Mouse (Mus musculus) kidney, embryonic 15.5 days (tissue): ENCODE measurements around the gene Inpp5d. TPM values are rescaled to one million over a fixed set of nuclear protein-coding genes. Genes with fewer than 3 reads are reported as not detected.

Source experiments
- ATAC-seq: fragments of 200-750 bp; cut with Nextera tagmentation; replicated peaks from 2 replicates; pipeline ENCODE4 v1.8.0; 2017; ENCODE audit warnings: moderate TSS enrichment; ENCODE audit not compliant: low FRiP score
- H3K27ac ChIP-seq: fragments of 300-500 bp; sonication (generic); 2 replicates; pipeline ENCODE4 v1.5.1; 2015; ENCODE audit warnings: mild to moderate bottlenecking, inconsistent platforms
- H3K27me3 ChIP-seq: fragments of 300-500 bp; sonication (generic); 2 replicates; pipeline ENCODE4 v1.6.1; 2015; ENCODE audit warnings: inconsistent platforms
- H3K36me3 ChIP-seq: fragments of 300-500 bp; sonication (generic); 2 replicates; pipeline ENCODE4 v1.6.1; 2015; ENCODE audit warnings: inconsistent platforms
- H3K4me1 ChIP-seq: fragments of 300-500 bp; sonication (generic); 2 replicates; pipeline ENCODE4 v1.6.1; 2015; ENCODE audit warnings: inconsistent platforms
- H3K4me2 ChIP-seq: fragments of 300-500 bp; sonication (generic); 2 replicates; pipeline ENCODE4 v1.6.1; 2015; ENCODE audit warnings: moderate library complexity, mild to moderate bottlenecking, inconsistent platforms
- H3K4me3 ChIP-seq: fragments of 300-500 bp; sonication (generic); replicated peaks from 2 replicates; pipeline ENCODE4 v1.5.1; 2015; ENCODE audit warnings: mild to moderate bottlenecking, inconsistent platforms
- H3K9ac ChIP-seq: fragments of 300-500 bp; sonication (generic); 2 replicates; pipeline ENCODE4 v1.6.1; 2015; ENCODE audit warnings: mild to moderate bottlenecking, inconsistent platforms
- H3K9me3 ChIP-seq: fragments of 300-500 bp; sonication (generic); replicated peaks from 2 replicates; pipeline ENCODE4 v1.6.1; 2016; ENCODE audit warnings: inconsistent platforms
- WGBS: fragments of 180-500 bp; shearing (Covaris S2); methylation state at CpG from one replicate; pipeline ENCODE4 v1.1.7; 2015; ENCODE audit warnings: mixed read lengths; 5-methylcytosine and 5-hydroxymethylcytosine counted together
- polyA plus RNA-seq: library from polyadenylated mRNA; unstranded; fragments of >200 nt; fragmentation: Nextera tagmentation; extraction: Ambion mirVana; gene quantifications from 2 replicates; pipeline ENCODE4 v1.2.1, GENCODE M21; 2015

The Inpp5d gene
- polyA plus RNA-seq, 1 experiment from 2014 or later: 10.2 TPM

DNA sequence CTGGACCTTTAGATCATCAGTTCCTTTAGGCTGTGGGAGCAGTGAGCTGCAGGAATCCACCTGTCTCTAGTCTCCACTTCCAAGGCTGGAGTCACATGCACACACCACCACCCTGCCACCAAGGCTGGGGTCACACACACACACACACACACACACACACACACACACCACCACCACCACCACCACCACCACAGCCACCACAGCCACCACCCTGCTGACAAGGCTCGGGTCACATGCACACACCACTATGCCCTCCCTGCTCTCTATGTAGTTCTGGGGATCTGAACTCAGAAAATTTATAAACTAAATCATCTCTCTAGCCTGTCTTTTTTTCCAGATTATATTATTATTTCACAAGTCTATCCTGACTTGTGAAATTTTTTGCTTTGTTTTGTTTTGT is 27.7 kb downstream of the Inpp5d start:
- no peaks in the 10 kb centered on the region for H3K36me3 ChIP-seq
- H3K27me3 ChIP-seq: no peaks in the 10 kb centered on the region
- no peak overlapping the region for H3K4me3 ChIP-seq
- H3K27ac ChIP-seq: no peak overlapping the region
- no peak for ATAC-seq
- no peaks in the 10 kb centered on the region for H3K9me3 ChIP-seq
- no peak overlapping the region for H3K9ac ChIP-seq
- 71% methylated on average over 1 of the region's 1 CpGs for WGBS
- 0 out of 2 replicates have a peak, but pooled peaks cover 3% of the 10 kb centered on the region for H3K4me1 ChIP-seq
- H3K4me2 ChIP-seq: no peak overlapping the region

DNA sequence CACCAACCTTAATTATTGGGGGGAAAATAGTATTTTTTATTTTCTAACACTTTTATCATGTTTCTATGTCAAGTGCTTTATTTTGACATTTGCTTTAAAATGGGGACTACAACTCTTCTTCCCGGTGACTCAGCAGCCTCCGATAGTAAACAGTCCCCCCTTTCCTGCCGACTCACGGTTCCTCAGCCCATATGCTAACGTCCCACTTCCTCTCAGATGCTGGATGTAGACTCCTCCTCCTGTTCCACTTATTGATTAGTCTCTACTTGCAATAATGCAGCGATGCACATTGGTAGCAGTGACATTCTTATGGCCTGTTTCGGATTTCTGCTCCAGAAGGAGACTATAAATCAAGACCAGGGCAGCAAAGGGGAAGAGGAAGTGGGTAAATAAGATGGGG is 28.5 kb downstream of the Inpp5d start:
- 44% methylated on average over 7 of the region's 7 CpGs for WGBS
- no peak for ATAC-seq
- H3K9ac ChIP-seq: no peak overlapping the region

DNA sequence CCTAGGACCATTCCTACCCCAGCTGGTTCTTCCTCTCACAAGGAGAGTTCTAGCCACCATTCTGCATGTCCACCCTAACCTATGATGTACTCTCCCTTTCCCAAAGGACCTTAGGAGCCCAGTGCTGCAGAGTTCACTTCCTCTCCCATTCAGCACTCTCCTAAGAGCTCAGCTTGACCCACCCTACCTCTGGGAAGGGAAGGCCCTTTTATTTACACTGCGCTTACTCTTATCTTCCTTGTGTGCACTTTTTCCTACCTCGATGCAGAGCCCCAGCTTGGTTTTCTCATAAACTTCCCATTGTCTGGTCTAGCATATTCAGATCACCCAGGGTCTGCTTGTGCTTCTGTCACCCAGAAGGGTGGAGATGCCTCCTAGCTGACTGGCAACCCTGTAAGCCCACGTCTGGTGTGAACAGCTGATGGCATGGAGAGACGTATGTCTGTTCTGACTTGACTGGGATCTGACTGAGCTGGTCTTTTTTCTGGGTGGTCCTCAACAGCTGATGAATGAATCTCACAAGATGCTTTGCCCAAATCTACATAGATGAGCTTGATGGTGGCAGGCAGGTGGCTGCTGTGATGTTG is 29.2 kb downstream of the Inpp5d start:
- Histone ChIP-seq H3K9ac (no peak overlapping the region), H3K9me3 (no peaks in the 10 kb centered on the region), H3K36me3 (no peaks in the 10 kb centered on the region), H3K27me3 (no peaks in the 10 kb centered on the region), H3K4me2 (no peak overlapping the region), H3K27ac (no peak overlapping the region), H3K4me1 (0 out of 2 replicates have a peak, but pooled peaks cover 3% of the 10 kb centered on the region), H3K4me3 (no peak overlapping the region)
- 76% methylated on average over 4 of the region's 4 CpGs for WGBS
- ATAC-seq: no peak

More for the DNA sequence above, 28.5 kb downstream of the Inpp5d start:
- no peaks in the 10 kb centered on the region for H3K36me3 ChIP-seq
- no peaks in the 10 kb centered on the region for H3K27me3 ChIP-seq
- H3K4me2 ChIP-seq: no peak overlapping the region
- no peak overlapping the region for H3K4me3 ChIP-seq
- no peak overlapping the region for H3K27ac ChIP-seq
- H3K4me1 ChIP-seq: 0 out of 2 replicates have a peak, but pooled peaks cover 3% of the 10 kb centered on the region
- H3K9me3 ChIP-seq: no peaks in the 10 kb centered on the region

DNA sequence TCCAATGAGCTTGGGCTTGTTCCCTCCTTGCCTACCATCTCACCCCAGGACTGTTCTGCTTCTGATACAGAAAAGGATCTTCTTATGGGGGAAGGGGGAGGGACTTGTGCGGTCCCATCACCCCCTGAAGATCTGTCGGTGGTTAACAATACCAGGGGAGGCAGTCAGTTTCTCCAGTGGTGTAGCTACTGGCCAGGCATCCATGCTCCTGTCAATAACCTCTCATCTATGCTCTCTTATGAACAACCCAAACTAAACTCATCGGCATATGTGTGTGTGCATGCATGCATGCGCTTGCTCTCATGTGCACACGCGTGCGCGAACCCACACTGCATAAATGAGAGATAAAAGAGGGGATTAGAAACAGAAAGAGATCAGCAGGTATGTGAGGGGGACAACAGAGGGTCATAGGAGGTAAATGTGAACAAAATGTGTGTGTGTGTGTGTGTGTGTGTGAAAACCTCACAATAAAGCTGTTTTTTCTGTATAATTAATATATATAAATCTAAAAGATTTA is 29.9 kb downstream of the Inpp5d start:
- no peak overlapping the region for H3K9ac ChIP-seq
- no peak overlapping the region for H3K27ac ChIP-seq
- H3K27me3 ChIP-seq: no peaks in the 10 kb centered on the region
- WGBS: 91% methylated on average over 8 of the region's 8 CpGs
- no peak for ATAC-seq
- H3K9me3 ChIP-seq: no peaks in the 10 kb centered on the region
- 0 out of 2 replicates have a peak, but pooled peaks cover 3% of the 10 kb centered on the region for H3K4me1 ChIP-seq
- H3K4me2 ChIP-seq: no peak overlapping the region
- H3K36me3 ChIP-seq: no peaks in the 10 kb centered on the region
- no peak overlapping the region for H3K4me3 ChIP-seq

DNA sequence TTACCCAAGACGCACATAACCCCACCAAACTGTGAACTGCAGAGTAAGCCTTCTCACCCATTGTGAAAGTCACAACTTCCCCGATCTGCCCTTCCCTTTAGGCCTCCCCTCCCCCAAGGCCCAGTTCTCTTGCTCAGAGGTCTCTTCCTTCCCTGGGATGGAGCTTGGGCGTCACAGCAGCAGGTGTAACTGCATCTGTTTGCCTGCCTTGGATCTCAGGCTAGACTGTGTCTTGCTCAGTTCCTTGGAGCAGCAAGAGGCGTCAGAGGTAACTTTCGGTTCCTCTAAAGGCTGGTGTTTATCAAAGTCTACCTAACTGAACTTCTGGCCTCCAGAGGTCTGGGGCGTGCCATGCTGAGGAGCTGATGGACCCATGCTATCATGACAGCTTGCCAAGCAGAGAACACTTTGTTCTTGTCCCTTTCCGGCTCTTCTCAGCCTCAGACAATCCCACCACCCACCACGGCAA is 30.5 kb downstream of the Inpp5d start:
- Histone ChIP-seq H3K9ac (0 out of 2 replicates have a peak overlapping the region, but pooled peaks have one; percentile 2), H3K4me2 (no peak overlapping the region), H3K4me1 (0 out of 2 replicates have a peak, but pooled peaks cover 3% of the 10 kb centered on the region), H3K27me3 (no peaks in the 10 kb centered on the region), H3K9me3 (no peaks in the 10 kb centered on the region), H3K27ac (no peak overlapping the region), H3K4me3 (no peak overlapping the region), H3K36me3 (no peaks in the 10 kb centered on the region)
- WGBS: 77% methylated on average over 8 of the region's 8 CpGs
- ATAC-seq: no peak

DNA sequence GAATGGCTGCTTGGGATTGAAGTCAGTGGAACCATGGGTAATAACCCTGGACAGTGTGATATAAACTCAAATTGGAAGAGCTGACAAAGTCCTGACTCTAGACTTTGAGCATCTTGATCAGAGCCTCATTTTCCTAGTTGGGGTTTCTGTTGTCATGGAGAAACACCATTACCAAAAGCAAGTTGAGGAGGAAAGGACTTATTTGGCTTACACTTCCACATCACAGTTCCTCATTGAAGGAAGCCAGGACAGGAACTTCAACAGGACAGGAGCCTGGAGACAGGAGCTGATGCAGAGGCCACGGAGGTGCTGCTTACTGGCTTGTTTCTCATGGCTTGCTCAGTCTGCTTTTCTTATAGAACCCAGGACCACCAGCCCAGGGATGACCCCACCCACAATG is 31.3 kb downstream of the Inpp5d start:
- Histone ChIP-seq H3K27ac (no peak overlapping the region), H3K9ac (no peak overlapping the region), H3K4me3 (no peak overlapping the region), H3K27me3 (no peaks in the 10 kb centered on the region), H3K9me3 (no peaks in the 10 kb centered on the region), H3K4me1 (0 out of 2 replicates have a peak, but pooled peaks cover 3% of the 10 kb centered on the region), H3K36me3 (no peaks in the 10 kb centered on the region), H3K4me2 (no peak overlapping the region)
- WGBS: 81% methylated on average over 1 of the region's 1 CpGs
- no peak for ATAC-seq

DNA sequence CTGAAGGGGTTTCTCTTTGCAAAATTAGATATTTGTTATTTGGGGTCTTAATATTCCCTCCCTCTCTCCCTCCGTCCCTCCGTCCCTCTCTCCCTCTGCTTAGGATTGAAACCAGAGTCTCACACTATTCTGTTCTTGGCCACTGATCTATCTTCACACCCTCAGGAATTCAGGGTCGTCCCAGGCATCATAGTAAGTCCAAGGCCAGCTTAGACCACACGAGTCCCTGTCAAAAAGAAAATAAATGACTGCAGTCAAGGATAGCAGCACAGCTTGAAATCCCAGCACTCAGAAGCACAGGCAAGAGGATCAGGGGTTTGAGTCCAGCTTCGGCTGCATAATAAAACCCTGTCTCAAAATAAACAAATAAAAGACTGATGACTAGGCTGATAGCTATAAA is 35.0 kb downstream of the Inpp5d start:
- Histone ChIP-seq H3K4me3 (no peak overlapping the region), H3K27me3 (no peaks in the 10 kb centered on the region), H3K9ac (no peak overlapping the region), H3K9me3 (no peaks in the 10 kb centered on the region), H3K4me1 (no peaks in the 10 kb centered on the region), H3K36me3 (no peaks in the 10 kb centered on the region), H3K27ac (no peak overlapping the region), H3K4me2 (no peak overlapping the region)
- 45% methylated on average over 5 of the region's 5 CpGs for WGBS
- ATAC-seq: no peak

DNA sequence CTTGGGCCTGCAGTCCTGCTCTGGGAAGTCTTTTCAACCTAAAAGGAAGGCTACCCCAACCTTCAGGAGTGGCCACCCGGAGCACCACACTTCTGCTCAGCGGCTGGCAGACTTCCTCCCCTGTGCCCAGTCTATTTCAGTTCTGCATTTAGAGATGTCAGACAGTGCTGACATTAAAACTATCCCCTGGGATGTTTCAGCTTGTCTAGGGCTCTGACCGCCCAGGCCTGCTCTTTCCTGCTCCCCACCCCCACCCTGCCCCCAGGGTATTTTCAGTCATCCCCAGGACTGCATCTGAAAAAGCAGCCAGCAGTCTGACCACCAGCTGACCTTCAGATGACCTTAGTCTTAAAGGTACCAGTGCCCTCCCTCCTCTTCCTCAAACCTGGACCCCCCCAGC is 38.0 kb downstream of the Inpp5d start:
- H3K27me3 ChIP-seq: no peaks in the 10 kb centered on the region
- no peak overlapping the region for H3K9ac ChIP-seq
- no peak overlapping the region for H3K27ac ChIP-seq
- no peak overlapping the region for H3K4me3 ChIP-seq
- WGBS: 59% methylated on average over 3 of the region's 3 CpGs
- no peaks in the 10 kb centered on the region for H3K9me3 ChIP-seq
- no peak for ATAC-seq
- H3K4me2 ChIP-seq: no peak overlapping the region
- H3K36me3 ChIP-seq: no peaks in the 10 kb centered on the region
- no peaks in the 10 kb centered on the region for H3K4me1 ChIP-seq

DNA sequence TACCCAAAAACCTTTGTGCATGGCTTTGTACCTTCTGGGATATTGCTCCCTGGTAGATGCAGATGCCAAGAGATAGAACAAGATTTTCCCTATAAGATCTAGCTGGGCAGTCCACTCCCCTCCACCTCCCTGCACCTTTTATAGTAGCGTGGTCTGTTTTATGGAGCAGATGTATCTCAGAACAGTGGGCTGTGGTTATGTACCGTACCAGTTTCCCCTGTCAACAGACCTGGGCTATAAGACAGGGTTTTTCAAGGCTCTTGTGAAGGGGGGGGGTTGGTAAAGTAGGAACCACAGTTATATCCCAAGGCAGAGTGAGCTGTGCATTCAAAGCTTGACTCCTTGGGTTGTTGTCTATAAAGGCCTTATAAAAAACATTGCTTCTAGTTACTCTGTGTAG is 38.4 kb downstream of the Inpp5d start:
- WGBS: 85% methylated on average over 2 of the region's 2 CpGs

DNA sequence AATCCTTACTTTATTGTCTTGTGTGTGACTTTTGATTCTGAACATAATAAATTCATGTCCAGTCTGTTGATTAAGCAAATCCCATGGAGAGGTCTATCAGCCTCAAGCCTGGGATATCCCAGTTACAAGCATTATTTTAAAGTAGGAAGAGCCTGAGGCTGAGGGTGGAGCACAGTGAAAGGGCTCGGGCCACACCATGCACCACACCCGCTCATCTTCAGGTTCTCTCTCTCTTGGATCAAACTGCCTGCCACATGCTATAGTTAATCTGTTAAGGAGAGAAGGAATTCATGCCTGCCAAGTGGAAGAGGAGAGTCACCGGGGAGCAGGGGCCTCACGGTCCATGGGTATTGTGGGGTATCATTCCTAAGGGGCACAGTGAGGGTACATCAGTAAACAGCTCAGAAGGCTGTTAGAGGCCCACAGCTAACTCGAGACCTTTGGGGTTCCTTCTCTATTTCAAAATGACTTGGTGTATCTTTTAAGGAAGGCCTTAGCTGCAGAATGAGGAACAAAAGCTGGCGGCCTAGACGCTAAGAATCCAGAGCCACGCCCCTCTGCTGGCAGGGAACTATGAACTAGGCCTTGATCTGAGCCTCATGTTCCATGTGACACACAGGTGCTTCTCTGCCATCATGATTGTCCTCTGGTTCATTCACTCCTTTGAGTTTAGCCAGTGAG is 39.0 kb downstream of the Inpp5d start:
- Histone ChIP-seq H3K27me3 (no peaks in the 10 kb centered on the region), H3K4me3 (no peak overlapping the region), H3K27ac (no peak overlapping the region), H3K4me2 (no peak overlapping the region), H3K9me3 (no peaks in the 10 kb centered on the region), H3K9ac (no peak overlapping the region), H3K4me1 (no peaks in the 10 kb centered on the region), H3K36me3 (no peaks in the 10 kb centered on the region)
- 81% methylated on average over 8 of the region's 8 CpGs for WGBS
- ATAC-seq: no peak

More for the DNA sequence above, 38.4 kb downstream of the Inpp5d start:
- no peak overlapping the region for H3K9ac ChIP-seq
- no peaks in the 10 kb centered on the region for H3K9me3 ChIP-seq
- no peak overlapping the region for H3K27ac ChIP-seq
- no peaks in the 10 kb centered on the region for H3K27me3 ChIP-seq
- no peaks in the 10 kb centered on the region for H3K36me3 ChIP-seq
- no peaks in the 10 kb centered on the region for H3K4me1 ChIP-seq
- ATAC-seq: no peak
- no peak overlapping the region for H3K4me3 ChIP-seq
- H3K4me2 ChIP-seq: no peak overlapping the region

DNA sequence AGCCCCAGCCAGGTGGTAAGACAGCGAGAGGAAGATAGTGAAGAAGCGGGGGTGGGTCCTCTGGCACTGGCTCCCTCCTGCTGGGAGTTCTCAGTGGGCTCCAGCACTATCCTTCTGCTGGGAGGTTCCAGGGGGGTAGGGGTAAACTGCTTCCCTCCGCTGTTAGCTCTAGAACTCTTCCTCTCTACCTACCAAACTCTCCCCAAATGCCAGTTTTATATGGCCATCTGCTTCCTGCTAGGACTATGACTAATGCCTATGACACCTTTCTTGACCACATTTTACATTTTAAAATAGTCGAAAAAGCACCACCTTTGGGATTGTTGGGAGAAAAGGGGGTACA is 39.5 kb downstream of the Inpp5d start:
- Histone ChIP-seq H3K9me3 (no peaks in the 10 kb centered on the region), H3K27me3 (no peaks in the 10 kb centered on the region), H3K4me3 (no peak overlapping the region), H3K4me2 (no peak overlapping the region), H3K4me1 (no peaks in the 10 kb centered on the region), H3K36me3 (no peaks in the 10 kb centered on the region), H3K9ac (no peak overlapping the region), H3K27ac (no peak overlapping the region)
- no peak for ATAC-seq
- 86% methylated on average over 4 of the region's 4 CpGs for WGBS

DNA sequence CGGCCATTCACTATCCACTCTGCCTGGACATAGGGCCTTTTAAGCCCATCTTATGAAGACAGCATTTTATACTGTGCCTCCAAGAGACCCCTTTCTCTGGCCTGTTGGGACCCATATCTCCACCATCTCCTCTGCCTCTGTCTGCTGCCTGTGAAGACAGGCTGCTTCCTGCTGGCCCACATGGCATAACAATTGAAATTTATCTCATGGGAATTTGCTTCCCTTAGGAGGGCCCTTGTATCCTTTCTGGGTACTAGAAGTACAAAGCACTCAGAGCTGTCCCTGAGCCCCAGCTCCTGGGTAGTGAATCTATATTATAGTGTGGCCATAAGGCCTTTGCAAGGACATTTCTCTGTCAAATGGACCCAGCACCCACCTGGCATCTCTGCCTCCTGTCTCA is 40.6 kb downstream of the Inpp5d start:
- 73% methylated on average over 1 of the region's 1 CpGs for WGBS
- H3K36me3 ChIP-seq: no peaks in the 10 kb centered on the region
- no peak for ATAC-seq

More for the DNA sequence above, 40.6 kb downstream of the Inpp5d start:
- no peaks in the 10 kb centered on the region for H3K27me3 ChIP-seq
- no peak overlapping the region for H3K9ac ChIP-seq
- no peak overlapping the region for H3K4me2 ChIP-seq
- H3K9me3 ChIP-seq: no peaks in the 10 kb centered on the region
- no peak overlapping the region for H3K27ac ChIP-seq
- no peaks in the 10 kb centered on the region for H3K4me1 ChIP-seq
- no peak overlapping the region for H3K4me3 ChIP-seq
